In the genomic region with DNA sequence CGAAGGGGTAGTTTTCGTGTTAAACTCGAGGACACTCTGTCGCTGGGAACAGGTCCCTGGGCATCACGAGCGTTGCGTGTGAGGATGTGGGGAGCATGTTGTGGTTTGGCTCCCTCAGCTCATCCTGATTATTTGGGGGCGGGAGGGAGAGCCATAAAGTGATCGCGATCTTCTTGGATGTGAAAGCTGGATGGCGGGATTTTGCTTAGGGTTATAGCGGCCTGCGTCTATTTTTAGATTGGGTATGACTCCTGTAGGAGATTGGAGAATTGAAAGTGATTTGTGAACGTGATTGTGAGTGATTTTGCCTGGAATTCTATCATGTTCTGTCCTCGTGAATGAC, we compare ENCODE assay signal across 8 mouse cellular contexts. TPM values are rescaled to one million over a fixed set of nuclear protein-coding genes. Genes with fewer than 3 reads are reported as not detected.
DNase-seq lines count a peak whose midpoint lies in the region; ATAC-seq and TF ChIP-seq lines count a peak whose summit lies in the region.

No protein-coding gene starts in this region.

- peak overlapping the region; percentile 60 for H3K9ac ChIP-seq in hindbrain, embryonic 15.5 days
- peak overlapping the region; percentile 79 for H3K9ac ChIP-seq in neural tube, embryonic 12.5 days

- DNase-seq in left cerebral cortex, adult 2 months (ENCODE audit: extremely low spot score in 1 of 2, low spot score in 2 of 2), result no peak
- no peak for DNase-seq in left cerebral cortex, postnatal 10 days (ENCODE audit: extremely low spot score in 1 of 2, low spot score in 2 of 2)
- DNase-seq in brain, embryonic 18.5 days (ENCODE audit: low read depth, low spot score), result peak; percentile 3
- DNase-seq in thymus, postnatal 25 days, result no peak
- DNase-seq in cerebellum, adult 11-12 months, result no peak

- peaks cover 13% of the 10 kb centered on the region for H3K4me1 ChIP-seq in hindbrain, embryonic 15.5 days (replicated peaks)
- H3K4me1 ChIP-seq in neural tube, embryonic 12.5 days, result peaks cover 11% of the 10 kb centered on the region

- intact Hi-C loops in left cerebral cortex, adult 2 months (cut with DNase I), result no loop called here
- intact Hi-C loops in left cerebral cortex, postnatal 10 days (cut with DNase I), result no loop called here

- no peaks in the 10 kb centered on the region for H3K27me3 ChIP-seq in hindbrain, embryonic 15.5 days
- H3K27me3 ChIP-seq in neural tube, embryonic 12.5 days (replicated peaks), result no peaks in the 10 kb centered on the region

- H3K4me2 ChIP-seq in hindbrain, embryonic 15.5 days, result peak overlapping the region; percentile 80
- H3K4me2 ChIP-seq in neural tube, embryonic 12.5 days (replicated peaks), result peak overlapping the region; percentile 79

- no peaks in the 10 kb centered on the region for H3K9me3 ChIP-seq in hindbrain, embryonic 15.5 days
- H3K9me3 ChIP-seq in neural tube, embryonic 12.5 days, result 0 out of 2 replicates have a peak, but pooled peaks cover 3% of the 10 kb centered on the region

- H3K36me3 ChIP-seq in hindbrain, embryonic 15.5 days, result peaks cover 8% of the 10 kb centered on the region
- peaks cover 14% of the 10 kb centered on the region for H3K36me3 ChIP-seq in neural tube, embryonic 12.5 days

- peak; percentile 45; the same call in 1 of the 2 replicates for ATAC-seq in hindbrain, embryonic 15.5 days (ENCODE audit: low FRiP score, low read depth)
- ATAC-seq in neural tube, embryonic 12.5 days (ENCODE audit: low FRiP score, low read depth), result no peak; the same call in 1 of the 2 replicates
- no peak for ATAC-seq in inflammation-experienced regulatory T-cells, adult 6 months

- peak overlapping the region; percentile 83 for H3K27ac ChIP-seq in left cerebral cortex, adult 2 months
- peak overlapping the region; percentile 87 for H3K27ac ChIP-seq in hindbrain, embryonic 15.5 days (replicated peaks)
- H3K27ac ChIP-seq in neural tube, embryonic 12.5 days, result no peak overlapping the region

- H3K4me3 ChIP-seq in left cerebral cortex, adult 2 months, result peak overlapping the region; percentile 96
- peak overlapping the region; percentile 60 for H3K4me3 ChIP-seq in hindbrain, embryonic 15.5 days
- peak overlapping the region; percentile 65 for H3K4me3 ChIP-seq in neural tube, embryonic 12.5 days

- TF ChIP-seq CTCF in left cerebral cortex, adult 2 months (IDR thresholded peaks at IDR 0.05), result no peak

- 4% methylated on average over 15 of the region's 15 CpGs for WGBS in hindbrain, embryonic 15.5 days
- 8% methylated on average over 15 of the region's 15 CpGs for WGBS in neural tube, embryonic 12.5 days

RNA-seq across cellular contexts. Expression of gene Zfp382, which starts 0.4 kb away (rescaled TPM):
- 10 to 100 TPM; 34.3 to 37.8 TPM for total RNA-seq in left cerebral cortex, adult 2 months (2021)
- 10 to 100 TPM; 30.6 to 34.5 TPM for total RNA-seq in left cerebral cortex, postnatal 10 days (2021)
- polyA plus RNA-seq in hindbrain, embryonic 15.5 days (2015; fragmentation: Nextera tagmentation; extraction: Ambion mirVana), result 21.3 and 22.3 TPM in 2 replicates
- 11.5 and 12.3 TPM in 2 replicates for polyA plus RNA-seq in neural tube, embryonic 12.5 days (2016; fragmentation: Nextera tagmentation; extraction: Ambion mirVana)
- 10 to 100 TPM; 10.2 to 15.5 (median 15.1) TPM for polyA plus RNA-seq in inflammation-experienced regulatory T-cells, adult 6 months (2017; shearing (Covaris generic))

RNA-seq across cellular contexts. Expression of gene Zfp260, which starts 27.6 kb away (rescaled TPM):
- 10 to 100 TPM; 71.7 to 72.1 TPM for total RNA-seq in left cerebral cortex, adult 2 months (2021)
- 10 to 100 TPM; 53.8 to 57.4 TPM for total RNA-seq in left cerebral cortex, postnatal 10 days (2021)
- 73.8 and 85.0 TPM in 2 replicates for polyA plus RNA-seq in hindbrain, embryonic 15.5 days (2015; fragmentation: Nextera tagmentation; extraction: Ambion mirVana)
- 107 and 116 TPM in 2 replicates for polyA plus RNA-seq in neural tube, embryonic 12.5 days (2016; fragmentation: Nextera tagmentation; extraction: Ambion mirVana)
- polyA plus RNA-seq in inflammation-experienced regulatory T-cells, adult 6 months (2017; shearing (Covaris generic)), result 10 to 100 TPM; 59.7 to 83.0 (median 70.5) TPM

RNA-seq across cellular contexts. Expression of gene Zfp566, which starts 31.8 kb away (rescaled TPM):
- total RNA-seq in left cerebral cortex, adult 2 months (2021), result 1 to 10 TPM; 7.0 to 7.2 TPM
- total RNA-seq in left cerebral cortex, postnatal 10 days (2021), result 1 to 10 TPM; 5.5 to 8.3 TPM
- polyA plus RNA-seq in hindbrain, embryonic 15.5 days (2015; fragmentation: Nextera tagmentation; extraction: Ambion mirVana), result 12.4 and 16.6 TPM in 2 replicates
- polyA plus RNA-seq in neural tube, embryonic 12.5 days (2016; fragmentation: Nextera tagmentation; extraction: Ambion mirVana), result 14.2 and 16.0 TPM in 2 replicates
- 10 to 100 TPM in 2 of 3 experiments, 1 to 10 TPM in 1; 7.2 to 14.5 (median 10.9) TPM for polyA plus RNA-seq in inflammation-experienced regulatory T-cells, adult 6 months (2017; shearing (Covaris generic))

RNA-seq across cellular contexts. Expression of gene Gm26920, which starts 31.9 kb away (rescaled TPM):
- 1 to 10 TPM; 1.1 to 1.4 TPM for total RNA-seq in left cerebral cortex, adult 2 months (2021)
- under 1 TPM in 1 of 2 experiments, not detected in 1; 0.73 TPM for total RNA-seq in left cerebral cortex, postnatal 10 days (2021)
- 1.9 and 4.0 TPM in 2 replicates for polyA plus RNA-seq in hindbrain, embryonic 15.5 days (2015; fragmentation: Nextera tagmentation; extraction: Ambion mirVana)
- polyA plus RNA-seq in neural tube, embryonic 12.5 days (2016; fragmentation: Nextera tagmentation; extraction: Ambion mirVana), result 1.4 and 3.1 TPM in 2 replicates
- 1 to 10 TPM in 2 of 3 experiments, under 1 TPM in 1; 0.87 to 3.9 (median 1.7) TPM for polyA plus RNA-seq in inflammation-experienced regulatory T-cells, adult 6 months (2017; shearing (Covaris generic))

RNA-seq across cellular contexts. Expression of gene Zfp146, which starts 47.4 kb away (rescaled TPM):
- 10 to 100 TPM; 47.3 to 49.9 TPM for total RNA-seq in left cerebral cortex, adult 2 months (2021)
- total RNA-seq in left cerebral cortex, postnatal 10 days (2021), result 10 to 100 TPM; 43.5 to 50.7 TPM
- 10.5 and 11.6 TPM in 2 replicates for polyA plus RNA-seq in hindbrain, embryonic 15.5 days (2015; fragmentation: Nextera tagmentation; extraction: Ambion mirVana)
- polyA plus RNA-seq in neural tube, embryonic 12.5 days (2016; fragmentation: Nextera tagmentation; extraction: Ambion mirVana), result 14.6 and 15.6 TPM in 2 replicates
- 10 to 100 TPM; 12.9 to 20.8 (median 13.5) TPM for polyA plus RNA-seq in inflammation-experienced regulatory T-cells, adult 6 months (2017; shearing (Covaris generic))
